Mouse (Mus musculus) lung, postnatal 14 days (tissue): ENCODE data around the gene H2-K1.
"Not testable (repeated sequence)": the region's sequence is repeated elsewhere in the genome, so short reads cannot be mapped to it uniquely, and the experiment has no call there.

Experiments
- DNase-seq: peaks from one replicate; pipeline ENCODE4 v3.0.0; 2021

Gene H2-K1

GRCm38 (mm10) chr17:33953961-33954565 is 46.1 kb downstream of the H2-K1 start:
- DNase-seq = no peak

DNA sequence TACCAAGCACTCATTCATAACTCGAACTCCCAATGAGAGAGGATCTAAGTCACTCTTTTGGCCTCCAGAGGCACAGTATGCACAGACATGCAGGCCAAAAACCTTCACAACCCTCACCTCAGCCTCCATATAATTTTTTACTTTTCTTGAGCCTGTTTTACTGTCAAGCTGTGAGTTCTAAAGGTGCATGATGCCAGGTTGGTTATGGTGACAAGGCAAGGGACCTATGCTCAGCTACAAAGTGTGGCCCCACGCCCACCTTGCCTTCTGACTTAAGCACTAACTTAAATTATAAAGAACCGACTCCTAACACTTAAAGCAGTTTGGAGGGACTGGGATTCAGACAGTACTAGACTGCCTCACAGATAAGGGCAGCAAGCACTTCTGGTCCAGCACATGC is 46.8 kb downstream of the H2-K1 start:
- DNase-seq = no peak

DNA sequence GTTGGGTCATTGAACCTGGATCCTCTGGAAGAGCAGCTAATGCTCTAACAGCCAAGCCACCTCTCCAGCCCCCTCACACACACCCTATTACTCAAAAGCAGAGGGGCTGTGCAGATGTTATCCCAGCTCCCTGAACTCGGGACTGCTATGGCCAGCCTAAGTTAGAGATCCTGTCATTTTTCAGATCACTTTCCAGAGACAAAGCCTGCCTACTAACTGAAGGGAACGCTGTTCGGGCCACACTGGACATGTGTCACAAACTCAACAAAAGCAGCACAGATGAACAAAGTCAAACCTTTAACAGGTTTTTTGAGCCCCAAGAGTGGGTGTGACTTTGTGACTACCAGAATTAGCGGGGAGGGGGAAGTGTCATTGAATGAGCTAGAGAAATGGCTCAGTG is 47.3 kb downstream of the H2-K1 start:
- no peak for DNase-seq

- not testable (repeated sequence) for DNase-seq
These were observed 48.1 kb downstream of the H2-K1 start for GRCm38 (mm10) chr17:33952015-33952414.

- DNase-seq = peak; percentile 82
These were observed 48.9 kb downstream of the H2-K1 start, which contains the start of gene B3galt4 for GRCm38 (mm10) chr17:33951021-33951946. B3galt4 (minus strand) TSS chr17:33951488.

DNA sequence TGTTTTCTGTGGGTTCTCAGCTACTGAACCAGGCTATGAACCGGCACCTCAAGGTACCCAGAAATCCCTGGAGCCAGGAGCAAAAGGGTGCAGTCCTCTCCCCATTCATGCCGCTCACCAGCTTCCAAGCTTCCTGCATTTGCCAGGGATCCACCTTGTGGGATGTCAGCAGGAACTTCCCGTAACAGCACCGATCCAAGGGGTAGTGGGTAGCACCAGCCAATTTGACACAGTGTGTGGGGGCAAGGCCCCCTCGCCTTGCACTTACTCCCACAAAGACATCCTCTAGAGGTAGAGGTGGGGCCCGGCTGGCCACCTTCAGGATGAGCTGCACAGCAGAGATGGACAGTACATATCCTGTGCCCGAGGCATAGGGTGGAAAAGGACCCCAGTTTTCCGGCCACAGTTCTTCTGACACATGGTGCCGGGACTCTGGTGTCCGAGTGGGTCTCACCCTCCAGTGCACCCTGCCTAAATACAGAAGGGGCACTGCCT is 50.0 kb downstream of the H2-K1 start:
- DNase-seq = no peak

DNA sequence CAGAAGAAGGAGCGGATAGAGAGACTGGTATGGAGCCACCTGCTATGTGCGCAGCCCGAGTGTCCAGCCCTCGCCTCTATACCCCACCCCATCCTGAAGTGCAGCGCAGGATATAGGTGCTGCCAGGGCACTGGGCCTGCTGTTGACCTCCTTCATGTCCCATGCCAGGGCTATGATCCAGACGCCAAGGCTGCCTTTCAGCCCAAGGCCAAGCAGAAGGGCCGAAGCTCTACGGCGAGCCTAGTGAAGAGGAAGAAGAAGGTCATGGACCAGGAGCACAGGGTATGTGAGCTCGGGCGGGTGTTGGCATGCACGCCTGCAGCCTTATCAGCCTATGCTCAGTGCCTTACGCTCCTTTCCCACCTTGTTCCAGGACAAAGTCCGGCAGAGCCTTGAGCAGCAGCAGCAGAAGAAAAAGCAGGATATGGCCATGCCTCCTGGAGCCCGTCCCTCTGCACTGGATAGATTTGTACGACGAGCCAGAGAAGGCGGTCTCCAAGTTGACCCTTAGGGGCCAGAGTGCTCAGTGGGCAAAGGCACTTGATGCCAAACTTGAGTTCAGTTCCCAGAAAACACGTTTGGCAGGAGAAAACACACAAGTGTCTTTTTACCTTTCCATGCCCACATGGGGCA is 51.1 kb downstream of the H2-K1 start:
- DNase-seq = no peak

- no peak for DNase-seq
These were observed 51.9 kb downstream of the H2-K1 start for GRCm38 (mm10) chr17:33948090-33948904.

GRCm38 (mm10) chr17:33947430-33948089 is 52.6 kb downstream of the H2-K1 start:
- DNase-seq = no peak
